ENCODE assay signal across 11 mouse cellular contexts in genomic region chr17:12846474-12846873, GRCm38 (mm10). TPM values are rescaled to one million over a fixed set of nuclear protein-coding genes. Genes with fewer than 3 reads are reported as not detected.
DNase-seq lines count a peak whose midpoint lies in the region; ATAC-seq and TF ChIP-seq lines count a peak whose summit lies in the region.
"Had no signal": no experiment of that assay in that cellular context is flagged by ENCODE, and none has a peak within 500 bp of the region (broad histone marks: within the 10 kb centered on the region; RNA-seq: fewer than 3 reads in every experiment).

No protein-coding gene starts in this region.

- H3K36me3 ChIP-seq in lung, embryonic 14.5 days (ENCODE audit: insufficient read depth) = no peaks in the 10 kb centered on the region
- H3K36me3 ChIP-seq in neural tube, embryonic 15.5 days = no peaks in the 10 kb centered on the region
- H3K36me3 ChIP-seq: hindbrain, embryonic 15.5 days had no signal

- peaks cover 4% of the 10 kb centered on the region; the same call in 1 of the 2 replicates for H3K4me1 ChIP-seq in lung, embryonic 14.5 days (ENCODE audit: insufficient read depth)
- no peaks in the 10 kb centered on the region; the same call in 1 of the 2 replicates for H3K4me1 ChIP-seq in neural tube, embryonic 15.5 days
- H3K4me1 ChIP-seq: hindbrain, embryonic 15.5 days had no signal

- H3K9me3 ChIP-seq in lung, embryonic 14.5 days (ENCODE audit: low read depth, low read length) = no peaks in the 10 kb centered on the region
- H3K9me3 ChIP-seq in neural tube, embryonic 15.5 days (replicated peaks) = no peaks in the 10 kb centered on the region
- H3K9me3 ChIP-seq: hindbrain, embryonic 15.5 days had no signal

- H3K4me3 ChIP-seq in lung, embryonic 14.5 days (ENCODE audit: low read depth, low read length) = no peak overlapping the region
- no peak overlapping the region for H3K4me3 ChIP-seq in neural tube, embryonic 15.5 days (replicated peaks)
- H3K4me3 ChIP-seq: hindbrain, embryonic 15.5 days had no signal

- H3K27ac ChIP-seq in lung, embryonic 14.5 days (ENCODE audit: low read depth) = peak overlapping the region; percentile 20; the same call in 1 of the 2 replicates
- H3K27ac ChIP-seq in neural tube, embryonic 15.5 days (replicated peaks) = no peak overlapping the region
- H3K27ac ChIP-seq: hindbrain, embryonic 15.5 days; liver, embryonic 14.5 days had no signal

- no peak for ATAC-seq in lung, embryonic 14.5 days (ENCODE audit: insufficient read depth)
- no peak for ATAC-seq in neural tube, embryonic 15.5 days (ENCODE audit: low FRiP score)
- ATAC-seq: Patski had no signal

- no peak overlapping the region for H3K4me2 ChIP-seq in lung, embryonic 14.5 days
- no peak overlapping the region for H3K4me2 ChIP-seq in neural tube, embryonic 15.5 days
- H3K4me2 ChIP-seq: hindbrain, embryonic 15.5 days had no signal

- no peak for TF ChIP-seq CTCF in lung, embryonic 14.5 days (IDR thresholded peaks at IDR 0.05; ENCODE audit: low read depth)

- H3K27me3 ChIP-seq in lung, embryonic 14.5 days (ENCODE audit: insufficient read depth, low read length) = no peaks in the 10 kb centered on the region
- H3K27me3 ChIP-seq in neural tube, embryonic 15.5 days (replicated peaks) = no peaks in the 10 kb centered on the region
- H3K27me3 ChIP-seq: hindbrain, embryonic 15.5 days had no signal

- peak; percentile 66 to 77 for DNase-seq in cerebellum, postnatal 10 days
- DNase-seq in cerebellum, adult 9-11 months = no peak
- DNase-seq in lung, embryonic 14.5 days = no peak
- no peak for DNase-seq in lung, adult 18-20 months
- DNase-seq in layer of hippocampus, postnatal 36 days = peak; percentile 49 to 52
- peak; percentile 40 for DNase-seq in telencephalon, adult 2 months (ENCODE audit: low read depth, low spot score)
- no peak for DNase-seq in testis, postnatal 10 days (ENCODE audit: low spot score)

- 69% methylated on average over 5 of the region's 5 CpGs for WGBS in lung, embryonic 14.5 days
- 76% methylated on average over 5 of the region's 5 CpGs for WGBS in neural tube, embryonic 15.5 days

- H3K9ac ChIP-seq in lung, embryonic 14.5 days = no peak overlapping the region
- H3K9ac ChIP-seq in neural tube, embryonic 15.5 days (replicated peaks) = no peak overlapping the region
- H3K9ac ChIP-seq: hindbrain, embryonic 15.5 days; liver, embryonic 14.5 days had no signal

RNA-seq across cellular contexts. Expression of gene Mas1, which starts 21.5 kb away (rescaled TPM):
- polyA plus RNA-seq in lung, embryonic 14.5 days (2014; fragmentation: Nextera tagmentation; extraction: Ambion mirVana) = 0.67 and 0.97 TPM in 2 replicates
- total RNA-seq in layer of hippocampus, postnatal 36 days (2021) = 10 to 100 TPM; 52.1 to 63.5 TPM
- 0.44 and 0.52 TPM in 2 replicates for polyA plus RNA-seq in neural tube, embryonic 15.5 days (2015; fragmentation: Nextera tagmentation; extraction: Ambion mirVana)
- polyA plus RNA-seq: hindbrain, embryonic 15.5 days; Patski had no signal

RNA-seq across cellular contexts. Expression of gene Mrgprh, which starts 29.4 kb away (rescaled TPM):
- 0.09 TPM in 1 of 2 replicates, not detected in the other for polyA plus RNA-seq in lung, embryonic 14.5 days (2014; fragmentation: Nextera tagmentation; extraction: Ambion mirVana)
- not detected for total RNA-seq in layer of hippocampus, postnatal 36 days (2021)
- not detected in 2 replicates for polyA plus RNA-seq in neural tube, embryonic 15.5 days (2015; fragmentation: Nextera tagmentation; extraction: Ambion mirVana)
- polyA plus RNA-seq: hindbrain, embryonic 15.5 days; liver, embryonic 14.5 days; Patski had no signal

Comparison
In these comparisons a context has a peak if more than half of its experiments do, and no peak if none do; other contexts are left out.
1. DNase-seq: peak in cerebellum, postnatal 10 days (2 of 2), layer of hippocampus, postnatal 36 days (2 of 2) and telencephalon, adult 2 months (single experiment); none in cerebellum, adult 9-11 months (single experiment), lung, embryonic 14.5 days (single experiment), lung, adult 18-20 months (0 of 2) and testis, postnatal 10 days (single experiment).